Mouse (Mus musculus) kidney, postnatal 0 days (tissue): ENCODE results near the gene Gm10024. TPM values are rescaled to one million over a fixed set of nuclear protein-coding genes. Genes with fewer than 3 reads are reported as not detected.
"Not testable (repeated sequence)": the region's sequence is repeated elsewhere in the genome, so short reads cannot be mapped to it uniquely, and the experiment has no call there.

Experiments used
- ATAC-seq: fragments of 200-750 bp; cut with Nextera tagmentation; replicated peaks from 2 replicates; pipeline ENCODE4 v1.8.0; 2017; ENCODE audit warnings: low read depth, moderate number of reproducible peaks, moderate TSS enrichment, moderate library complexity; ENCODE audit not compliant: low FRiP score
- DNase-seq: peaks from one replicate; pipeline ENCODE4 v3.0.0-alpha.2; 2016; ENCODE audit warnings: low spot score
- H3K27ac ChIP-seq: fragments of 300-500 bp; sonication (generic); 2 replicates; pipeline ENCODE4 v1.5.1; 2014; ENCODE audit warnings: mild to moderate bottlenecking
- H3K27me3 ChIP-seq: fragments of 300-500 bp; sonication (generic); 2 replicates; pipeline ENCODE4 v1.6.1; 2014; ENCODE audit warnings: low read length, mixed read lengths; ENCODE audit not compliant: insufficient read depth
- H3K36me3 ChIP-seq: fragments of 300-500 bp; sonication (generic); 2 replicates; pipeline ENCODE4 v1.6.1; 2014; ENCODE audit warnings: low read length, mixed read lengths; ENCODE audit not compliant: insufficient read depth
- H3K4me1 ChIP-seq: fragments of 300-500 bp; sonication (generic); replicated peaks from 2 replicates; pipeline ENCODE4 v1.6.1; 2014; ENCODE audit warnings: antibody characterized with exemption, low read length, mixed read lengths; ENCODE audit not compliant: insufficient read depth
- H3K4me2 ChIP-seq: fragments of 300-500 bp; sonication (generic); 2 replicates; pipeline ENCODE4 v1.6.1; 2014; ENCODE audit warnings: mild to moderate bottlenecking, low read length, moderate library complexity, mixed read lengths
- H3K4me3 ChIP-seq: fragments of 300-500 bp; sonication (generic); replicated peaks from 2 replicates; pipeline ENCODE4 v1.5.1; 2014; ENCODE audit warnings: low read depth, low read length
- H3K9ac ChIP-seq: fragments of 300-500 bp; sonication (generic); 2 replicates; pipeline ENCODE4 v1.6.1; 2014; ENCODE audit warnings: low read depth, low read length
- H3K9me3 ChIP-seq: fragments of 300-500 bp; sonication (generic); replicated peaks from 2 replicates; pipeline ENCODE4 v1.6.1; 2016; ENCODE audit warnings: low read length, inconsistent platforms, mixed read lengths
- CTCF ChIP-seq: IDR thresholded peaks from 2 replicates; pipeline ENCODE4 v1.5.1; 2016; ENCODE audit warnings: antibody characterized with exemption, low read depth, mild to moderate bottlenecking, moderate library complexity
- WGBS: fragments of 180-500 bp; shearing (Covaris S2); extraction: QIAGEN DNeasy Blood & Tissue Kit; methylation state at CpG from one replicate; pipeline ENCODE4 v1.1.7; 2014; 5-methylcytosine and 5-hydroxymethylcytosine counted together
- polyA plus RNA-seq: library from polyadenylated mRNA; unstranded; fragments of >200 nt; fragmentation: Nextera tagmentation; extraction: Ambion mirVana; gene quantifications from 2 replicates; pipeline ENCODE4 v1.2.1, GENCODE M21; 2015

Gm10024 gene
- polyA plus RNA-seq, 1 experiment from 2014 or later: not detected

DNA sequence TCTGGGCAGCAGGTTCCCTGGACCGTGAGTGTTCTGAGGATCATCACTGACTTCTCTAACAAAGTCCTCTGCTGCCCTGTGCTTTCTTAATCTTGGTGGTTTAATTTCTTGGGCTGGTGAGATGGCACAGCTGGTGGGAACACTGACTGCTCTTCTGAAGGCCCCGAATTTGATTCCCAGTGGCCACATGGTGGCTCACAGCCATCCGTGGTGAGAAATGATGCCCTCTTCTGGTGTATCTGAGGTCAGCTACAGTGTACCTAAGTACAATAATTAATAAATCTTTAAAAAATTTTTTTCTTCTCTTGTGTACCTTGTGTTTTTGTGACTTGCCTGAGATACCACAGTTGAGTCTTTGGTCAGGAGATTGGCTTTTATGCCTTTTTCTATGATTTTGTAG is 41.1 kb downstream of the Gm10024 start:
- H3K4me1 ChIP-seq, H3K9me3 ChIP-seq, ATAC-seq, H3K4me2 ChIP-seq, H3K4me3 ChIP-seq, H3K27ac ChIP-seq, H3K36me3 ChIP-seq, H3K27me3 ChIP-seq, H3K9ac ChIP-seq, DNase-seq: not testable (repeated sequence)
- 66% methylated on average over 3 of the region's 3 CpGs for WGBS
- TF ChIP-seq CTCF: peak; percentile 9; the same call in 1 of the 2 replicates

DNA sequence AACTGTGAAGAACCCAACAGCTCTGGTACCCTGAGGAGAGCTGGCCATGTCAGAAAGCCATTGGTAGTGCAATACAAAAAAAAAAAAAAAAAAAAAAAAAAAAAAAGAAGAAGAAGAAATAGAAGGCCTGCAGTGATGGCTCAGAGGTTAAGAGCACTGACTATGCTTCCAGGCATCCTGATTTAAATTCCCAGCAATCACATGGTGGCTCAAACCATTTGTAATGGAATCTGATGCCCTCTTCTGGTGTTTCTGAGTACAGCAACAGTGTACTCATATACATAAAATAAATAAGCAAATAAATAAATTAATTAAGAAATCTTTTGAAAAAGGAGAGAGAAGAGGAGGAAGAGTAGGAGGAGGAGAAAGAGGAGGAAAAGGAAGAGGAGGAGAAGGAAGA is 42.2 kb downstream of the Gm10024 start:
- no peak for DNase-seq
- TF ChIP-seq CTCF: 0 out of 2 replicates have a peak, but pooled peaks have one; percentile 9

DNA sequence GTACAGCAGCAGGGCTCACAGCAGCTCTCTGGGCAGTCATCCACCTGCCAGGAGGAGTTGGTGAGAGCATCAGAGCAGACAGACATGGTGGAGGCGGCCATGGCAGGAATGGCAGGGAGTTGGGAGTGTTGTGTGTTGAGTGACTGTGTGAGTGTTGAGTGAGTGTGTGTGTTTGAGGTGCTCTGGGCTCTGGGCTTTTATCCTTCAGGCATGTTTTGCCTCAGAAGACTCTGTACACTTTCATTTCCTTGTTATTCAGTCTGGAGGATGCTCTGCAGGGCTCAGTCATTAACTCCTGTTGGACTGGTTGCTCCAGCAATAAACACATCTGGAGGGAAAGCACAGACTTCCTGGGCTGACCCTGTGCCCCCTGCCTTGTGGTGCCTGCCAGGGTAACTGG is 48.3 kb downstream of the Gm10024 start, which contains the start of gene Gm3233:
Gene Gm3233, minus strand, starts transcription at position 101 of the 400 bp plus-strand sequence.
- not testable (repeated sequence) for H3K27me3 ChIP-seq, H3K4me3 ChIP-seq, H3K36me3 ChIP-seq, DNase-seq, H3K9me3 ChIP-seq, H3K9ac ChIP-seq, H3K27ac ChIP-seq, ATAC-seq, H3K4me1 ChIP-seq, H3K4me2 ChIP-seq
- WGBS: no CpG with 5 or more reads among the region's 1 CpGs

More for the DNA sequence above, 42.2 kb downstream of the Gm10024 start:
- Histone ChIP-seq H3K4me2 (no peak overlapping the region), H3K9me3 (no peaks in the 10 kb centered on the region), H3K36me3 (no peaks in the 10 kb centered on the region), H3K4me3 (no peak overlapping the region), H3K27me3 (no peaks in the 10 kb centered on the region), H3K9ac (no peak overlapping the region), H3K4me1 (no peaks in the 10 kb centered on the region), H3K27ac (no peak overlapping the region)
- no peak for ATAC-seq

Other genes starting within 250 kb of the Gm10024 start
- gene Fam207a, start 195.7 kb upstream of the Gm10024 start, polyA plus RNA-seq: 32.7 and 34.1 TPM in 2 replicates
- 1.4 and 1.6 TPM in 2 replicates for gene Itgb2, start 181.2 kb upstream of the Gm10024 start, polyA plus RNA-seq
- 210 and 216 TPM in 2 replicates for gene Pttg1ip, start 129.7 kb upstream of the Gm10024 start, polyA plus RNA-seq
- 313 and 335 TPM in 2 replicates for gene Sumo3, start 105.4 kb upstream of the Gm10024 start, polyA plus RNA-seq
- gene Gm49325, start 105.3 kb upstream of the Gm10024 start, polyA plus RNA-seq: 13.1 and 15.2 TPM in 2 replicates
- 51.4 and 53.5 TPM in 2 replicates for gene Ube2g2, start 89.2 kb upstream of the Gm10024 start, polyA plus RNA-seq
- 0.41 and 0.43 TPM in 2 replicates for gene Tspear, start 24.9 kb upstream of the Gm10024 start, polyA plus RNA-seq
- not detected in 2 replicates for gene Gm19402, start 20.7 kb upstream of the Gm10024 start, polyA plus RNA-seq
- not detected in 2 replicates for gene Gm9508, start 14.2 kb upstream of the Gm10024 start, polyA plus RNA-seq
- not detected in 2 replicates for gene Gm10272, start 4.8 kb upstream of the Gm10024 start, polyA plus RNA-seq
- gene Gm10142, start 4.3 kb downstream of the Gm10024 start, polyA plus RNA-seq: not detected in 2 replicates
- gene Krtap12-1, start 9.1 kb downstream of the Gm10024 start, polyA plus RNA-seq: not detected in 2 replicates
- gene Gm10100, start 15.0 kb downstream of the Gm10024 start, polyA plus RNA-seq: not detected in 2 replicates
- not detected in 2 replicates for gene Gm18596, start 31.2 kb downstream of the Gm10024 start, polyA plus RNA-seq
- not detected in 2 replicates for gene Gm9736, start 39.9 kb downstream of the Gm10024 start, polyA plus RNA-seq
- gene Gm3233, start 48.2 kb downstream of the Gm10024 start, polyA plus RNA-seq: not detected in 2 replicates
- not detected in 2 replicates for gene Gm3238, start 59.9 kb downstream of the Gm10024 start, polyA plus RNA-seq
- gene Gm7138, start 65.5 kb downstream of the Gm10024 start, polyA plus RNA-seq: not detected in 2 replicates
- gene Gm3250, start 71.1 kb downstream of the Gm10024 start, polyA plus RNA-seq: not detected in 2 replicates
- not detected in 2 replicates for gene Gm7137, start 76.7 kb downstream of the Gm10024 start, polyA plus RNA-seq
- gene Gm9639, start 83.6 kb downstream of the Gm10024 start, polyA plus RNA-seq: not detected in 2 replicates
- gene Gm19668, start 87.7 kb downstream of the Gm10024 start, polyA plus RNA-seq: not detected in 2 replicates
- gene Gm9507, start 100.4 kb downstream of the Gm10024 start, polyA plus RNA-seq: not detected in 2 replicates
- gene Gm2696, start 103.2 kb downstream of the Gm10024 start, polyA plus RNA-seq: not detected in 2 replicates
- not detected in 2 replicates for gene Krtap10-4, start 115.6 kb downstream of the Gm10024 start, polyA plus RNA-seq
- not detected in 2 replicates for gene Krtap10-10, start 124.5 kb downstream of the Gm10024 start, polyA plus RNA-seq
- not detected in 2 replicates for gene Gm36176, start 135.3 kb downstream of the Gm10024 start, polyA plus RNA-seq
- not detected in 2 replicates for gene Gm10318, start 141.4 kb downstream of the Gm10024 start, polyA plus RNA-seq
- not detected in 2 replicates for gene Gm3285, start 150.5 kb downstream of the Gm10024 start, polyA plus RNA-seq
- 2.9 and 3.0 TPM in 2 replicates for gene Lrrc3, start 191.1 kb downstream of the Gm10024 start, polyA plus RNA-seq